Mouse (Mus musculus): ENCODE measurements around the gene Kazn.

Kazn gene

DNA sequence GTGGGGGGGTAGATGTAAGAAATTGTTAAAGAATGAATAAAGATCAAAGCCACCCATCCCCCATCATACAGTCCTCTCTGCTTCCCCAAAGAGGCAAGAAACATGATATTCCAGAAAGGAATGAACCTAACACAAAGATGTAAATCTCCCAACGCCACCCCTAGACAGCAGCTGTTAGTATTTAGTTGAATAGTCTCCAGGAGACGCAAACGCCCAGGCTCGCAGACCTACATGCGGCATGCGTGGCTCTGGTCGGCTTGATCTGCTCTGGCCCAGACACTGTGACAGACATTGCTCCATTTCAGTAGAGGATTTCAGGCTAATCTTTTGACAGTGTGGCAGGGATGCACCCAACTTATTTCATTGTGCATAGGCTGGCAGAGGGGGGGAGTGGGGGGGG, 120.7 kb downstream of the Kazn start:
- no peak for DNase-seq (ENCODE audit: low spot score in 2 of 2)

DNA sequence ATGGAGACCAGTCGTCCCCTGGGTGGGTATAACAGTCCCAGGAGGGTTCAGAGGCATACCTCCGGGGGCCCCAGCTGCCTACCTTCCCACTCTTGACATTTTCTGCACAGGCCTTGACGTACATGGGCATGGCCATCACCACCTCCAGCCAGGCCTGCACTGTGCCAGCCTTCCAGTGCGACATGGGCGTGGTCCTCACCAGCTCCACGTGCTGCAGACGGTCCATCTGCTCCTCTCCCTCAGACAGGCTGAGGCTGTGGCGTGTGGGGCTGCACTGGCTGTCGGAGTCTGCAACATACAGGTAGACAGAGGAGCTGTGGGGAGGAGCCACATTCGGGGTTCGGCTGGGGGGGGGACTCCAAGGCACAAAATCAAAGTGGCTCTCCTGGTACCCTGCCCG, 121.2 kb downstream of the Kazn start:
- no peak for DNase-seq (ENCODE audit: low spot score in 2 of 2)

DNA sequence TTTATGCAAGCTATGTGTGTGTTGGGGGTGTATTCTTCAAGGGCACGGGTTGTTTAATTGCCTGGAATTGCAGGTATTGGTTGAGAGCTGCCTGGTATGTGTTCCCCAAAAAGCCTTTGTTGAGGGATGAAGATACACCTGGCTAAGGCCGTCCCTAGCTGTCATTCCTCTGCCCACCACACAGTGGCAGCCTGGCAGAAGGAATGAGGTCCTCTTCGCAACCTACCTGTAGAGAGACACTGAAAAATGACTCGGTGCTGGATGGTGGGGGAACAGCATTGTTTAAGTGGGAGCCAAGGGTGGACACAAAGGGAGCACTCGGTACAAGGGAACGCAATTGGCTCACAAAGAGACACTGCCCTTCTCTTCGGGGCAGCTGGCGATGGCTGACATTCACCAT, 125.9 kb downstream of the Kazn start:
- DNase-seq (ENCODE audit: low spot score in 2 of 2): no peak

DNA sequence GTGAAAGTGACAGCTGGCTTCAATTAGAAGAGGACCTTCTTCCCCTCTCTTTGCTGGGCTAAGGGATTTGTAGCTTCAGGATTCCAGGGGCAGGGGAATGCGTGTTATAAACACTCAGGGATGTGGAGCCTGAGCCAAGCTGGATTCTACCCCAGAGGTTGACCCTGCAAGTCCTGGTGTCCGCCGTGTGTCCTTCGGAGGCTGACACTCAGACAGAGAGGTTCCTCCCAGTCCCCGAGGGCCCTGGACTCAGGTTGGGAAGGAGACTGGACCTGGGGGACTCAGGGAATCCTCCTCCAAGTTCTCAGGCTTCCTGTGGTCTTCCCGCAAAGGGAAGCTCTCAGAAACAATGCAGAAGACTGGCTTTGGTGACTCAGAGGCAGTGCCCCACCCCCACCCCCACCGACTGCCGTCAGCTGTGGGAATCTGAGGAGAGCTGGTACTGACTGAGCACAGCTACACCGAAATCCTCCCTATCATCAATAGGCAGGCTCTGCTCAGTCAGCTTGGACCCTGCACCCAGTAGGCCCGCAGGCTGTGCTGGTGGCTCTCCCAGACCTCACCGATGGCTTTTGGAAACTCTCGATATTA, 136.0 kb downstream of the Kazn start:
- DNase-seq (ENCODE audit: low spot score in 2 of 2): no peak

DNA sequence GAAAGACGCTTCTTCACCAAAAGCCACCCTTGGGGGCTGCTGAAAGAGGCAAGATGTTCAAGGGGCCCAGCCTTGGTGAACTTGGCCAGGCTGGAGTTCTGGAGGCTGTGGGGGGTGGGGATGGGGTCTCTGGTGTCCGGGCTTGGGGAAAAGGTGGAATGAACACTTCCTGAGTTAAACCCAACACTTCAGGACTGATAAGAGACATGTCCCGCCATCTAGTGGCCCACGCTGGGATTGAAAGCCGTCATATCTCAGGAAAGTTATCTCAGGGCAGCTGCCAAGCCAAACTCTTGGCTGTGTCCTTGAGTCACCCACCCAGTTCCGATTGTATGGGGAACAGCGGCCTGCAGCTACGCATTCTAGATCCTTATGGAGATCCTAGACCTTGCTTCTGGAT, 140.9 kb downstream of the Kazn start:
- peak; percentile 73 to 82 for DNase-seq (ENCODE audit: low spot score in 2 of 2)

DNA sequence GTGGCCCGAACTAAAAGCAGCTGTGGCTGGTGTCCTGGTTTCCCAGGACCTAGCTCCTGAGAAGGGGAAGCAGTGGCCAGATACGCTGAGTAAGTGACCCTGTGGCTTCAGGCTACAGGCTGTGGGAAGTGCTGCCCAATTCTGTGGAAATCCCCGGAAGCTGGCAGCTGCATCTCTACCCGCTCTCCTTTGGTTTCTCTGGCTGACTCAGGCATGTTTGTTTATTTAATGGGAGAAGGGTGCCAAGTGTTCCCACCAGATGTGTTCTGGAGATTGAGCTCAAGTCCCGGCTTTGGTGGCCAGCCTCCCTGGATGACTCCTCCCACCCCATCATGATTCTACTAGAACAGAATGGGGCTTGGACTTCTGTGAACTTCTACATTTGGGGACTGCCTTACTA, 141.3 kb downstream of the Kazn start:
- no peak for DNase-seq (ENCODE audit: low spot score in 2 of 2)

DNA sequence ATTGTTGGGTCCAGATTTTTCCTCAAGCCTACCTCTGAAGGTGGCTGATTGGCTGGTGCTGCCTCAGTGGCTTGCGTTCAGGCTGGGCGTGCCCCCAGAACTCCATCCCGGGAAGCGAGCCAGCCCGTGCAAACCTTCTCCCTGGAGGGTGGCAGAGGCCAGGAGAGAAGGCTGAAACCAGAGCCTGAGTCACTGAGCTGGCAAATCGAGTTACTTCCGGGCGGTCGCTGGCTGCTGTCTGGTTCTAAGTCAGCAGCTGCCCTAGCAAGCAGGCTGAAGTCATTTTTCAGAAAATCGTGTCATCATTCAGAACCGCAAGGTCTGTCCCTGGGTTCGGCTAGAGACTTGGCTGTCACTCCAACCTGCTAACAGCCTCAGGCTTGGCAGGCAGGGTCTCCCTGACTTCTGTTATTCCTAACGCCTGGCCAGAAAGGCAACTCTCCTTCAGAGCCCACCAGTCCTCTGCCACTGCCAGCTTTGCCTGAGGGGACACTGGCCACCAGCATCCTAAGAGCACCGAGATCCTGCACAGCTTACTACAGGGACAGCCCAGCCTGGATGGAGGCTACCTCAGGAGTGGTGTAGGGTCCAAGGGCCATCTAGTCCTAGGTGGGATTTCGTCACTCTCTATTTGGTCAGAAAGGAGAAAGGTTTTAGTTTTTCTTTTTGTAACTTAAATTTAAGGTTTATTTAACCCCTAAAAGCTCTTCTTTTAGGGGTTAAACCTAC, 143.5 kb downstream of the Kazn start:
- no peak for DNase-seq (ENCODE audit: low spot score in 2 of 2)

DNA sequence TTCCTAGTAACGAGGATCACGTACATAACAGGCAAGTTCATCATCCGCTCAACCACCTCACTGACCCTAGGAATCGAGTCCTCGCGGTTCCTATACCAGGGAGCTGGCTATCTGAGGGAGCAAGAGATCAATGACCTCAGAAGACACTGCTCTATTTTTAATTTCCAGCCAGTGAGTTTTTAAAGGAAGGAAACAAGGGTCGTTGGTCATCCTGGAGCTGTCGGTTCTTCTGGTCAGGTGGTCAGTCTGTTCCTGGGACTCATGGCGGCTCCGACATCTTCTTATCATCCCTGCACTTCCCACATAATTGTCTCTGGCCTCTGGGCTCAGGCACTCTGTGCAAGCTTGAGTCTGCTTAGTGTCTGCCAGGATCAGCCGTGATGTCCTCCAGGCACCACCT, 144.8 kb downstream of the Kazn start:
- DNase-seq (ENCODE audit: low spot score in 2 of 2): no peak

DNA sequence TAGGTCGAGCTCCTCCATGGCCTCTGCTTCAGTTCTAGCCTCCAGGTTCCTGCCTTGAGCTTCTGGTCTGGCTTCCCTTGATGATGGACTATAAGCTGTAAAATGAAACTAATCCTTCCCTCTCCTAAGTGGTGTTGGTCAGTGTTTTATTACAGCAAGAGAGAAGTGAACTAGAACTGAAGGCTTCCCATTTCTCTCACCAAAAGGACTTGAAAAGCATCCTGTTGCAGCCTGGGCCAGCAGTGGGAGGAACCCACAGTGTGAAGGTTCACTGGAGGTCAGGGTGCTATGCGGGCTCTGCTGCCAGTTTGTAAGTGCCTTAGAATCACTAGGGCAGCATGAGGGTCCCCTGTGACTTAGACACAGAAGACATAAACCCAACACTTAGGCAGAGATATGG, 148.1 kb downstream of the Kazn start:
- DNase-seq (ENCODE audit: low spot score in 2 of 2): no peak

DNA sequence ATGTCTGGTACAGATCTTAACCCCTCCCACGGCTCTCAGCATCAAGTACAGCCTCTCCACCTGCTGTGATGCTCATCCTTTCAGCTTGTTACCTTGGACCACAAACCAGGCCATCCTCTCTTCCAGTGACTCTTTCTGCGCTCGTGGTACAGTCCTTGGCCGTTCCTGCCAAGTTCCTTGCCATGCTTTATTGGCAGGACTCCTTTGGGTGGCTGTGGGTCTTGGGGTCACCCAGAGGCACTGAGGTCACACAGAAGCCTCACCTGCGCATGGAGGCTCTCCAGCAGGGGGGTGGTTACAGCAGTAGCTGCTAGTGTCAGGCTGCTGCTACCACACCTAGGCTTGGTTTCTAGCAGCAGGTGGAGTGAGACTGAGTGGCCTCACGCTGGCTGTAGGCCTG, 149.2 kb downstream of the Kazn start:
- DNase-seq (ENCODE audit: low spot score in 2 of 2): no peak

DNA sequence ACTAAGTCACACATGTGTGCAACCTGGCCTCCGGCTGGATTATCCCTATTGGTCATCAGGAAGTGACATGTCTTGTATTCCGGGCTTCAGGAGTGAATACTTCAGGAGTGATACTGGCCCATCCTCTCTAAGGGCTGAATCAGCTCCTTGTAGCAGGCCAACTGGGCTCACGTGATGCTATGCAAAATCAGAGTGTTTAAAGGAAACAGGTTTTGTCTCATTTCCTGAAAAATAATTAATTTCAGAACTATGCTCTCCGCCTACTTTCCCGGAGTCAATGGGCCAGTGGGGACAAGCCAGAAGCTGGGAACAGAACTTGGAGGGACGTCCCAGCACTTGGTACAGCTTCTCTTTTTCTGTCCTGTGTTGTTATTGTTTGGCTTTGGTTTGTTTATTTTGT, 150.4 kb downstream of the Kazn start:
- no peak for DNase-seq (ENCODE audit: low spot score in 2 of 2)

DNA sequence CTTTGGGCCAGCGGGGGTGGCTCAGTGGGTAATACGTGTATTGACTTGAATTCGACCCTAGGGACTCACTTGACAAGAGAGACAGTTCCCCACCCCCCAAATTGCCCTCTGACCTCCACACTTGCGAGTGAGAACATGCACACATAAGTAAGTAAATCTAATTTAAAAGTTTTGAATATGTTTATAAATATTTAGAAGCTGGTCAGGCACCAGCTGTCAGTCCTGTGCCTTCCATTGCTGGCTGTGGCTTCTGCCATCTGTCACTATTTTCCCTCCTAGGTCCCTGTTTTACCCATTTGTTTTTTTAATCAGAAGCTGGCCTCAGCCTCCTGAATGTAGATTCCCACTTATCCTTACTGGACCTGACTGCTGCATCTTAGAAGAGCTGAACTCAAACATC, 150.8 kb downstream of the Kazn start:
- no peak for DNase-seq (ENCODE audit: low spot score in 2 of 2)

DNA sequence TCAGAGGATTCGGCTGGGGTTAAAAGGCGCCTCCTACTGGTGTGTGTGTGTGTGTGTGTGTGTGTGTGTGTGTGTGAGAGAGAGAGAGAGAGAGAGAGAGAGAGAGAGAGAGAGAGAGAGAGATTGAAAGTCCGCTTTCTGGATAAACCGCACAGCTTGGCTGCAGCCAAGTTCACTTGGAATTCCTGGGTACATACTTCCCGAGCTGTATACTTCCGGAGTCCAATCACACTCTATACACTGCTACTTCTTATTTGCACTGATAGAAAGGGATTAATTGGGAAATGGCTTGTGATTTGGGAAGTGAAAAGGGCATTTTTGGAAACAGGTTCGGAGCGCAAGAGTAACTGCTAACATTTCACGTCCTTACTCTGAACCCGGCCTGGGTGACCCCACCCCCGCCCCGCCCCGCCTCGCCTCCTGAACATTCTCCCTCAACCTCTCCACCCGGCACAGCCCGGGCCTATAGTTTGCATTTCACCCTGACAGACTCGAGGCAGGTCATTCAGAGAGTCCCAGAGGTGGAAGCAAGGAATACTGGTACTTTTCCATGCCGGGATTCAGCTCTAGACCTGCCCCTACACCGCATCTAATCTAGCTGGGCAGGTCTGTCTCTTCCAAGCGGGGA, 154.2 kb downstream of the Kazn start:
- DNase-seq (ENCODE audit: low spot score in 2 of 2): no peak

DNA sequence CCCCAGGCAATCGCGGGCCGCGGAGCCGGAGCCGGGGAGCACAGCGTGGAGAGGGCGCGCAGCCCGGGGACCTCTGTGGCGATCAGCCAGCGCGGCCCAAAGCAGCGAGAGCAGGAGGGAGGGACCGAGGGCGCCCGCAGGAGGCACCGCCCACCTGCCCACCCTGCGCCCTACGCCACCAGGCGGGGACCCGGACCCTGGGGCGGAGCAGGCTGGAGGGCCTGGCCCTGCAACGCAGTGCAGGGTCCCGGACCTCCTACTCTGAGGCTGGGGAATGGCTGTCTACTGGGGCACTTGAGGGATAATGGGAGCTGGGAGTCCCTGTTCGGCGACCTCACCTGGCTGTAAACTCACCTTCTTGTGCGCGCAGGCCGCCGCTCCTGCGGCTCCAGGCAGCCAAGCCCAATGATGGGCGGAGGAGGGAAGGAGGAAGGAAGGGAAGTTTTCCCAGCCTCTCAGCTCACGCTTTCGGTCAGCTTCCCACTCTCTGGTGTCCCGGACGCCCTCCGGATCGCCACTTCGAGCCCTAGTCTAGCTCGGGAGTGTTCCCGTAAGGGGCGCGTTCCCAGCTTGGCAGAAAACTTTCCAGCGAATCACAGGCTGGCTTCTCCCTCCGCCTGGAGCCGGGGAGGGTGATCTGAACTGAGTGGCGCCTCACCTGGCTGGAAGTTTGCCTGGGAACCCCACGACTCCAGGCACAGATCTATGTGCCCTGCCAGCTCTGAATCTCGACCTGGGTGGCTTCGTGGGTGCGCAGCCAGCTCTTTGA, 154.9 kb downstream of the Kazn start, which contains the start of gene Tmem51:
Gene Tmem51, minus strand, starts transcription at position 174 of the 769 bp plus-strand sequence.
- no peak for DNase-seq (ENCODE audit: low spot score in 2 of 2)

DNA sequence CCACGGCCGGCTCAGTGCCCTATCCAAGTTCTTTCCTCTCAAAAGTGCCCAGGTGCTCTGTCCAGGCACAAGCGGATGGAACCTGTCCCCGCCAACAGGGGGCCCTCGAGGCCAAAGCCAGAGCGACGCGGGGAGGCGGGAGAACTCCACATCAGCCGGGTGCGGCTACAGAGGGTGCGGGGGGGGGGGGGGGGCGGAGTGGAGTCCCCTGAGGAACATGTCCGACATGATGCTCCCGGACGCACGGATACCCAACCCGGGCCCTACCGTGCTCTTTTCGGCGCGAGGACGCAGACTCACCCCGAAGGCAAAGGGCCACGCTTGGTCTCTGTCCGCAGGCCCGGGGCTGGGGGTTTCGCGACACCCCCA, 155.5 kb downstream of the Kazn start:
- no peak for DNase-seq (ENCODE audit: low spot score in 2 of 2)

DNA sequence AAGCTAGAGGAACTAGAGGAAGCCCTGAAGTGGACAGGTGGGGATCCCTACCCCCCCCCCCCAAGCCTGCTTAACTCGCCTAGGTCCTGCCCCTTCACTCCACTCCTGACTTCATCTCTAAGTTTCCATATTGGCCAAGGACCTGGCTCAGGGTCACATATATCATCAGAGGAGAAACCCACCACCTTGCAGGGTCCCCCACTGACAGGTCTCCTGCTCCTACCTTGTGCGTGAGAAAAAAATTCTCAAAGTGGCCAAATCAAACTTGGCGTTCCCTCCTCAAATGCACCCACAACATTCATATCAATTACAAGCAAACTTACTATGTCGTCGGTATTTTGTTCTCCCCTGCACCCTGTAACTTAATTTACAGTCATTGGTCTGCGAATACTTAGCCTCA, 156.0 kb downstream of the Kazn start:
- no peak for DNase-seq (ENCODE audit: low spot score in 2 of 2)

DNA sequence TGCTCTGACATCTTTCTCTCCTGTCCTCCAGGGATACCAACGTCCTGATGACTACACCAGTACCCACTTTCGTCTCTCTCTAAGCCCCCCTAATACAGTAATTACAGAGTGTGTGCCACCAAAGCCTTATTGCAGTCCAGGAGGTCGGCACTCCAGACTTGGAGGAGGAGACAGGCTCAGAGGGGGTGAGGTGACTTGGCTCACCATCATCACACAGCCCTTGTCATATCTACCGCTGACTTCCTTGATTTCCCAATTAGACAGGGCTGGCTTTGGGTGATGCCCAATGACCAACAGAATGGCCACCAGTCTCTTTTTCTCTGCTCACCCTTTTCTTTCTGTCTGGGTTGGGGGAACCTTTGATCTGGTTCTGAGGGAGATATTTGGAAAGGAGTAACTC, 156.5 kb downstream of the Kazn start:
- DNase-seq (ENCODE audit: low spot score in 2 of 2): no peak

DNA sequence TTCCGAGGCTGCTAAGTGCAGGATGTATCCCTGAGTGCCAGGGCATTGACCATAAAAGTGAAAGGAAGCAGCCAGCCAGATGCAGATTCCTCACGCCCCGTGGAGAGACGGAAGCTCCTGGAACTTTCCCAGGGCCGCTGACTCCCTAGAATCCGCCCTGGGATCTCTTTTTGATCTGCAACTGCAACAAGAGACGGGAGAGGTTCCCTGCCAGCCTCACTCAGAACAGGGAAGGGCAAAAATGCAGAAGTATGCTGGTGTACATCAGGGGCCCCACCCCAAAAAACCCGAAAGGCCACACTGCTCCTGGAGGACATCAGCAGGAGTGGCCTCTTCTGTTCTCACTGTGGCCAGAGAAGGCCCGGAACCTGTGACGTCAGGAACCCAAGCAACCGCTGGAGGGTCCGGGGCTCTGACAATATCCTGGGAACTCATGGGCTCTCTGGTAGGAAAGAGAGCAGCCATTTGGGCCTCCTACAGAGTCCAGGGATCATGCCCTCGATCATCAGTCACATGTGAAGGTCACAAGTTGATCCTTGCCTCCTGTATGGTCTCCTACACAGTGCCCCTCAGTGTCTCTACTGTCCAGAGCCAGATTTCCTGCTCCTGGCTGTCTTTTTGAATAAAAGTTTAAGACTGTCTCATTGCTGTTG, 157.4 kb downstream of the Kazn start:
- no peak for DNase-seq (ENCODE audit: low spot score in 2 of 2)

DNA sequence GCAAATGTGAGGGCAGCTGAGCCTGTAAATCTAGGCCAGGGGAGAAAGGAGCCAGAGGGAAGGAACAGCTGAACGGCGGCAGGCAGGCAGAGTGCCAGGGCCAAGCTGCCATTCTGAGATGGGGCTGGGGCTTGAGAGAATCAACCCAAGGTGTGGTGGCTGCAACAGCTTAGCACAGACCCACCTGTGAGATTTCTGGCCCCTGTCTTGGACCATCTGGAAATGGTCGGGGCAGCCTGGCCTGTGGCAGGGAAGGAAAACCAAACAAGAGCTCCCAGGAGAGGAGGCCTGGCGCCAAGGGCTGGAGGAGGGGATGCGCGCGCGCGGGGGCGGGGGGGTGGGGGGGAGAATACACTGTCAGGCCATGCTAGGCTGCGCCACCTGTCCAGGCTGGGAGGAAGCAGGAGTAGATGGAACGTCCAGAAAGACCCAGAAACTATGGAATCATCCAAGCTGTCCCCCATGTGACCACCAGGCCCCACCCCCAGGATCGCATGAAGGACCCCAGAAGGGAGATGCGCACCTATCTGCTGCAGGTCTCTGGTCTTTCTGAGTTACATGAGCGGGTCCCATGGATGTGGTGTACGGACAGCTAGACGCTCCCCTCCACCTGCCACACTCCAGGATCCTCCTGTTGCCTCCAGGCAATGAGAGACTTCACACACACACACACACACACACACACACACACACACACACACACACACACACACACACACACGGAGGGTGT, 158.1 kb downstream of the Kazn start:
- peak in 1 of 2 experiments; percentile 29 for DNase-seq (ENCODE audit: low spot score in 2 of 2)

DNA sequence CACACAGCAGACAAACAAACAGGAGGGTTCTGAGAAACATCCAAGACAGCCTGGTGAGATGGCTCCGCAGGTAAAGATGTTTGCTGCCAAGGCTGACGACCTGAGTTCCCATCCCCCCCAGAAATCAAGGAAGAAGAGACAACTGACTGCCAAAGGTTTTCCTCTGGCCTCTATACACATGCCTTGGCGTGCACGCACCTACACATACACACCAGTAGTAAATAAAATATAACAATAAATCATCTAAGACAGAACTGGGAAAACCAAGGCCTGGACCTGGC, 158.8 kb downstream of the Kazn start:
- DNase-seq (ENCODE audit: low spot score in 2 of 2): no peak

DNA sequence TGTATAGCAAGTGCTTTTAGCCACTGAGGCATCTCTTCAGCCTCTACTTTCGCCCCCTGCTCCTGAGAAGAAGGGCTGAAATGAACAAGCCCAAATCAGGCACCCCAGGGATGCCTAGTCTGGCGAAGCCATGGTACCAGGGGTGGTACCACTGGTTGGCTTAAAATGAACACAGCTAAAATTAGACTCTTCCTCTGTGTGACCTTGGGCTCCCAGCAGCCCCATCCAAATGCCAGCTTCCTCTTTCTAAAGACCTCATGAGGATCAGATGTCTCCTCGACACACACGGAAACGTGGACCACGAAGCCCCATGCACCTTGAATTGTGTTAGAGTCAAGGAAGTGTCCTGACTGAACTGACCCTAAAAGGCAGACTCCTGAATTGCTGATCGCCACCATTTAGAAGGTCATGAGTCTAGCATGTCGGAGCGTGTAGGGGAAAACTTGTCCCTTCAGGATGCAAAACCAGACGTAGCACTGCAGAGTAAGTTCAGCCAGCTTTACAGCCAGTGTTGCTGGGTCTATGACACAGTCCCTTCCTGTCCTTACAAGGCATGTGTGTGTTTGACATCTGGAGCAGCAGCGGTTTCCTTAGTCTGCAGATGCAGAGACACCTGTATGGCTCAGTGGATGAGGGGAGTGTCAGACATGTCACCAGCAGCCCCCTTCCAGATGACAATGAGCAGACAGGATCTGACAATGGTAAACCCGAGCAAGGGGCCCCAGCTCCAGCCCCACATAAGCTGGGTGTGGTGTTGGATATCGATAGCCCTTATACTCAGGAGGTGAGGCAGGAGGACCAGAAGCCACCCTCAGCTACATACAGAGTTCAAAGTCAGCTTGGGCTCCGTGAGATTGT, 159.3 kb downstream of the Kazn start:
- no peak for DNase-seq (ENCODE audit: low spot score in 2 of 2)

Data from frontal cortex, postnatal 14 days (tissue).